Mouse (Mus musculus): ENCODE data around the gene Tmem181a. TPM values are rescaled to one million over a fixed set of nuclear protein-coding genes. Genes with fewer than 3 reads are reported as not detected.
"Not testable (repeated sequence)": the region's sequence is repeated elsewhere in the genome, so short reads cannot be mapped to it uniquely, and the experiment has no call there.

Gene Tmem181a
- total RNA-seq (2014; rRNA removed) (62.2 and 71.9 TPM in 2 replicates), polyA plus RNA-seq (2015; fragmentation: Nextera tagmentation; extraction: Ambion mirVana) (40.3 and 59.0 TPM in 2 replicates)

DNA sequence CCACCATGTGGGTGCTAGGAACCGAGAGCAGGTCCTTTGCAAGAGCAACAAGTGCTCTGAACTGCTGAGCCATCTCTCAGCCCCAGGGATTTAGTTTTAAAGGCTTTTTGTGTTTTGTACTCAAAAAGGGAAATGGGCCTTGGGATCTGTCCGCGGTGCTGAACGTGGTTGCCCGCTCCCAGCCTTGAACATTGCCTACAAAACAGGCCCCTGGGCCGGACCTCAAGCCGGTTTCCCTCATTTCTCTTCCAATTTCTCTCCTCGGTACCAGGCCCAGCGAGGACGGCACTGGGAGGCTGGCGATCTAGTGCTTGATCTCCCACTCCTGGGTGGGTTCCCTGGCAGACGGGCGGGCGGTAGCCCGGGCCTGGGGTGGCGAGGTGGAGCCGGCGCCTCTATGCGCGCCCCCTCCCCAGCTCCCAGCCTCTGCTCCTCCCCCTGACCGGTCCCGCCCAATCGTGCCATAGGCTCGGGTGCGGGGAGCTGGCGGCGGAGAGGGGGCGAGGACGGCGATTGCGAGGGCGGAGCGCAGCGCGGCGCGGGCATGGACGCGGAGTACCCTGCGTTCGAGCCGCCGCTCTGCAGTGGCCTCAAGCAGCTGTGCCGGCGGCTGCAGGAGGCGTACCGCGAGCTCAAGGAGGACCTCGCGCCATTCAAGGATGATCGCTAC, at the start of gene Tmem181a:
Gene Tmem181a, plus strand, starts transcription at position 461 of the 670 bp plus-strand sequence.
- H3K4me2 ChIP-seq (ENCODE audit: low read depth), result peak within 1 kb of the TSS; percentile 41
- peak within 1 kb of the TSS; percentile 46 for H3K9ac ChIP-seq
- H3K27ac ChIP-seq (ENCODE audit: low read depth, low read length); DNase-seq; H3K27me3 ChIP-seq (ENCODE audit: insufficient read depth, low read length); H3K4me1 ChIP-seq (ENCODE audit: insufficient read depth); H3K9me3 ChIP-seq (ENCODE audit: low read length); H3K36me3 ChIP-seq (ENCODE audit: insufficient read depth): not testable (repeated sequence)
- peak; percentile 94 for ATAC-seq
- WGBS, result under 1% methylated on average over 15 of the region's 51 CpGs
- peak within 1 kb of the TSS; percentile 30 for H3K4me3 ChIP-seq (ENCODE audit: low read depth, low read length)

DNA sequence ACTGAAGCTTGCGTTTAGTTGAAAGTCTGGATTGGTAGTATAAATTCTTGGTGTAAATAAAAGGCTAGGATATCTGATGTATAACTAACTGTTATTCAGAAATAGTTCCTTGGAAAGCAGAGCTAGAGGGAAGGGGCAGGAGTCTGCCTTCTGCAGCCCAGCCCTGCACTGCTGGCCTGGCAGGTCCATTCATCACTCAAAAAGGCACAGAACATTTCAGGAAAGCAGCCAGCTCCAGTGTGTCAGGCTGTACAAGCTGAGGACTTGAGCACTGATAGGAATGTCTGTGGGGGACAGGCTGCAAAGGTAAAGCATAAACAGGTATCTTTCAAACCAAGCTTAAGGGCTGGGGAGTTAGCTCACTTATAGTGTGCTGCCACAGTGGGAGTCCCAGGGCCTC, 44.9 kb upstream of the Tmem181a start:
- no peak overlapping the region for H3K4me3 ChIP-seq (ENCODE audit: low read depth, low read length)
- H3K27me3 ChIP-seq (ENCODE audit: insufficient read depth, low read length), result no peaks in the 10 kb centered on the region
- WGBS, result 100% methylated on average over 1 of the region's 1 CpGs
- no peak for TF ChIP-seq CTCF (IDR thresholded peaks at IDR 0.05; ENCODE audit: low read depth)
- no peak overlapping the region for H3K4me2 ChIP-seq (ENCODE audit: low read depth)
- H3K4me1 ChIP-seq (ENCODE audit: insufficient read depth), result no peaks in the 10 kb centered on the region
- ATAC-seq (no peak), DNase-seq (no peak)
- H3K9me3 ChIP-seq (ENCODE audit: low read length), result no peaks in the 10 kb centered on the region
- H3K36me3 ChIP-seq (ENCODE audit: insufficient read depth), result peaks cover 64% of the 10 kb centered on the region
- H3K9ac ChIP-seq, result no peak overlapping the region
- H3K27ac ChIP-seq (ENCODE audit: low read depth, low read length), result no peak overlapping the region

DNA sequence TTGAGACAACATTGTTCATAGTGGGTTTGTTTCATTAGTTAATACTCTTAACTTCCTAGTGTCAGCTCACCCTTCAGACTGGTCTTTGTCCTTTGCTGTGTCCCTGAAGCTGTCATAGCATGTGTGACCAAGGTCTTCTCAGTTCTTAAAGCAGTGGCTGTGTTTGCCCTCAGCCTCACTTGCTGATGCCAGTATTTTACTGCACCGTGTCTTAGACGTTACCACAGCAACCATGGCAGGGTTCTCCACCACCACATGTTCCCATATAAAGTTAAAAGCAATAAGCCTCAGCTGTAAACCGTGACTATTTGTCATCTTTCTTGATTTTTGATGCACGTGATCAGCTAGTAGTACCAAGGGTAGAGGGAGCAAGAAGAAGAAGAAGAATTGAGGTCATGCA, 41.0 kb upstream of the Tmem181a start:
- Histone ChIP-seq H3K9me3 (ENCODE audit: low read length) (no peaks in the 10 kb centered on the region), H3K36me3 (ENCODE audit: insufficient read depth) (peaks cover 49% of the 10 kb centered on the region), H3K4me3 (ENCODE audit: low read depth, low read length) (no peak overlapping the region), H3K27me3 (ENCODE audit: insufficient read depth, low read length) (no peaks in the 10 kb centered on the region), H3K9ac (no peak overlapping the region), H3K27ac (ENCODE audit: low read depth, low read length) (no peak overlapping the region), H3K4me2 (ENCODE audit: low read depth) (no peak overlapping the region), H3K4me1 (ENCODE audit: insufficient read depth) (no peaks in the 10 kb centered on the region)
- DNase-seq (no peak), ATAC-seq (no peak)
- 79% methylated on average over 4 of the region's 4 CpGs for WGBS
- no peak for TF ChIP-seq CTCF (IDR thresholded peaks at IDR 0.05; ENCODE audit: low read depth)

DNA sequence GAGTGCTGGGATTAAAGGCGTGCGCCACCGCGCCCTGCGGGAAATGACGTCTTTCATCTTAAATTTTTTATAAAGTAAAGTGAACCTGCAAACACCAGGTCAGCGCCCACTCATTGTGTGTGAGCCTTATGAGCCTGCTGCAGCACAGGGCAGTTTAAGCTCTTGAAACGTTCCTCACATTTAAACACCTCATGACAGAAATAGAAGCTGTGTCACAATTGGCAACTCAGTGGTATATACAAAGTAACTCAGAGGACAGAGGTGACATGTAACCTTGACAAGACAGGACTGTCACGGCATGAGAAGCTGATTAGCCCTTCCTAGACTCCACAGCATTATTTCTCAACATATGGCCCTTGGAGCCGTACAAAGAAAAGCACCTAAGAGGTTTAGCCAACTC, 40.1 kb upstream of the Tmem181a start:
- no peaks in the 10 kb centered on the region for H3K27me3 ChIP-seq (ENCODE audit: insufficient read depth, low read length)
- no peaks in the 10 kb centered on the region for H3K9me3 ChIP-seq (ENCODE audit: low read length)
- no peak overlapping the region for H3K27ac ChIP-seq (ENCODE audit: low read depth, low read length)
- no peak overlapping the region for H3K9ac ChIP-seq
- no peak for TF ChIP-seq CTCF (IDR thresholded peaks at IDR 0.05; ENCODE audit: low read depth)
- H3K4me3 ChIP-seq (ENCODE audit: low read depth, low read length), result no peak overlapping the region
- no peak overlapping the region for H3K4me2 ChIP-seq (ENCODE audit: low read depth)
- DNase-seq (no peak), ATAC-seq (no peak)
- H3K4me1 ChIP-seq (ENCODE audit: insufficient read depth), result no peaks in the 10 kb centered on the region
- 93% methylated on average over 10 of the region's 10 CpGs for WGBS
- H3K36me3 ChIP-seq (ENCODE audit: insufficient read depth), result peaks cover 48% of the 10 kb centered on the region

DNA sequence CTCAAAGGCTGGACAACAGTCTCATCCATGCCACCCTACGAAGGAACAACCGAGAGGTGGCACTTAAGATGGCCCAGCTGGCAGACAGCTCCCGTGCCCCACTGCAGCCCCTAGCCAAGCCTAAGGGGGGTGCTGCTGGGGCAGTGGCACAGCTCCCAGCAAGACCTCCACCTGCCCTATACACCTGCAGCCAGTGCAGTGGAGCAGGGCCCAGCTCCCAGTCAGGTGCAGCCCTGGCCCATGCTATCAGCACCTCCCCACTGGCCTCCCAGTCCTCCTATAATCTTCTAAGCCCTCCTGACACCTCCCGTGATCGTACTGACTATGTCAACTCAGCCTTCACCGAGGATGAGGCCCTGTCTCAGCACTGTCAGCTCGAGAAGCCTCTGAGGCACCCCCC, 24.0 kb upstream of the Tmem181a start:
- not testable (repeated sequence) for H3K27ac ChIP-seq (ENCODE audit: low read depth, low read length); H3K36me3 ChIP-seq (ENCODE audit: insufficient read depth); DNase-seq; H3K27me3 ChIP-seq (ENCODE audit: insufficient read depth, low read length); H3K9ac ChIP-seq; ATAC-seq; H3K4me3 ChIP-seq (ENCODE audit: low read depth, low read length); H3K4me2 ChIP-seq (ENCODE audit: low read depth); H3K4me1 ChIP-seq (ENCODE audit: insufficient read depth); H3K9me3 ChIP-seq (ENCODE audit: low read length)
- WGBS, result no CpG with 5 or more reads among the region's 7 CpGs

DNA sequence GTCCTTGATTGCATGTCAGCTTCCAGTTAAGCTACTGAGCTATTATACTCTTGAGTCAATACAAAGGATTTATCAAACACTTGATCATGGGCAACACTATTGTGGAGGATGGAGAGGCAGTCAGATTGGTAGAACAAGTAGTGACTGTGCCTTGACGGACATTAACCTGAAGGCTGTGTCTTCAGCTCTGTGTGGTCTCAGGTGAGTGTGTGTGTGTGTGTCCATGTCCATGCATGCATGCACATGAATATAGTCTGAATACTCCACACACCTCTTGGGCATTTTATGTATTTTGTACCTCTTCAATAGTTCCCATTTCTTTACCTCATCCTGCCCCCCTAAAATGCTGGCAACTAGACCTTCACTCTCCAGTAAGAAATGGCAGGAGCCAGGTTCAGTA, 5.4 kb upstream of the Tmem181a start:
- not testable (repeated sequence) for H3K4me1 ChIP-seq (ENCODE audit: insufficient read depth); H3K4me3 ChIP-seq (ENCODE audit: low read depth, low read length); H3K27me3 ChIP-seq (ENCODE audit: insufficient read depth, low read length); H3K4me2 ChIP-seq (ENCODE audit: low read depth); H3K9me3 ChIP-seq (ENCODE audit: low read length); H3K9ac ChIP-seq; ATAC-seq; DNase-seq; H3K36me3 ChIP-seq (ENCODE audit: insufficient read depth); H3K27ac ChIP-seq (ENCODE audit: low read depth, low read length)
- 89% methylated on average over 1 of the region's 1 CpGs for WGBS

DNA sequence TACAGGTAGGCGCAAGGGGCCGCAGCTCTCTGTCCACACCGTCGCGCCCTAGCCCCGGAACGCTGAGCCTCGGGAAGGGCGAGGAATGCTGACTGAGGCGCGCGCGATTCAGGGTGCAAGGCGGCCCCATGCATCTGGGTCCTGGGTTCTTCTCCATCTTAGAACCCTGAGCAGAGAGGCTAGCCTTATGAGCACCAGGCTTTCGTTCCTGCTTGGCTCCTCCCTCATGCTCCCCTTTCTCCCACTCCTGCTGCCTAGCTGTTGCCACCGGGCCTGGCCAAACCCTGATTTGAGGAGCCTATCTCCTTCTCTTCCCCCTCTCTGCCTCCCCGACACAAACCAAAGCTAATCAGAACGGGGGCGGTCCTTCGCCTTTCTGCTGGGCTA, 403 bp downstream of the Tmem181a start:
- peak; percentile 5 for DNase-seq
- not testable (repeated sequence) for H3K27me3 ChIP-seq (ENCODE audit: insufficient read depth, low read length); H3K36me3 ChIP-seq (ENCODE audit: insufficient read depth); H3K9me3 ChIP-seq (ENCODE audit: low read length); H3K27ac ChIP-seq (ENCODE audit: low read depth, low read length); H3K4me1 ChIP-seq (ENCODE audit: insufficient read depth)
- peak overlapping the region; percentile 41 for H3K4me2 ChIP-seq (ENCODE audit: low read depth)
- peak overlapping the region; percentile 46 for H3K9ac ChIP-seq
- 0% methylated on average over 11 of the region's 20 CpGs for WGBS
- ATAC-seq, result peak; percentile 80
- H3K4me3 ChIP-seq (ENCODE audit: low read depth, low read length), result peak overlapping the region; percentile 30

DNA sequence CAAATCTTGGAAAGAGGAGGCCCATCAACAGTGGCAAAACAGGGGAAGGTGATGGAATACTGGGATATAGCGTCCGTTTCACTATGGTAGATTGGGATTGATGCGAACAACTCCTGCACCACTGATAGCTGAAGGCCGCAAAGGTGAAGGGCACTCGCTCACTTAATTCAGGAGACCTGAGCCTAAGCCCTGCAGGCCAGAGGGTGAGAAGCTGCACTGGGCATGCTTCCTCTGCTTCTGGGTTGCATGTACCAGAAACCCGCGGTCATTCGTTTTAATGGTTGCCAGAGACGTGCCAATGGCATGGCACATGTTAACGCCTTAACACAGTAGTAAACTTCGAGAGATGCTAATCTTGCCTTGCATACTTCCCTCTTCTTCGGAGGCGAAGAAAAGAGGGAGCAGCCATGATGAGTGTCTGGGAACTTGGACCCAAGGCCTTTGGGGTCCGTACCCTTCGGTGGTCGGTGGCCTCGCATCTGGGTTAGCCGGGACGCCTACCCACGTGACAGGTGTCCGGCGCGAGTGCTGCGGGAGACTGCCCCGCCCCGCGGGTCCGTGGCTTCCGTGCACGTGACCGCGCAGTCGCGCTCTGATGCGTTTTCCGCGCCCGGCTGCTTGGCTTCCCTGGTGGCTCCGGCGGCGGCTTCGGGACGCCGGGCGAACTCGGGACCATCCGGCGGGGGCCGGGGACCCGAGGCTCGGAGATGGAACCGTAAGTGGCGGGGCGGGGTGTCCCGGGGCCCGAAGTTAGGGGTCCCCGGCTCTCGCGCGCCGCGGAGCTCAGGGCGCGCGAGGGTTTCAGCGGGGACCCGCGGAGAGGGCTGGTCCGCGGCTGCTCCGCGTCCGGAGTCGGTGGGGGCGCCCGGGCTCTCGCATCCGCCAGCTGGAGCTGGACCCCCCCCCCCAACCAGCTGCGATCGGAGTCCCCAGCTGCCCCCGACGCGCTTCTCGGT, 13.5 kb downstream of the Tmem181a start:
- not testable (repeated sequence) for H3K27ac ChIP-seq (ENCODE audit: low read depth, low read length); H3K9me3 ChIP-seq (ENCODE audit: low read length)
- WGBS, result under 1% methylated on average over 52 of the region's 84 CpGs

DNA sequence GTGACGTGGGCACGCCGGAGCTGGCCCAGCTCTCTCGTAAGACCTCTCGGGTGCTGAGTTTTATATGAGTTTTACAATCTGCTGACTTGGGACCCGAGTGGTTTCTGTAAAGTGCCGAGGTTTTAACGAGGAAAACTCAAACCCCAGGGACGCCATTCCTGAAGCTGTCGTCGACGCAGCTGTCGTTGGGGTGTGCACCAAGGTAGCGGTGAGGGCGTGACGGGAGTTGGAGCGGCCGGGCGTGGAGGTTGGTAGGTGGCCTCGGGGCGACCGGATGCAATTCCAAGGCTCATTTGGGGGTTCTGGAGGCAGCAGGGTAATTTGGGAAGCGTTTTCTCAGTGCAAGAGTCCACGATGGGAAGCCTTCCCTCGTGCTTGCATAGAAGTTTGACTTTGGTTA, 14.2 kb downstream of the Tmem181a start:
- peak overlapping the region; percentile 64 for H3K4me2 ChIP-seq (ENCODE audit: low read depth)
- not testable (repeated sequence) for H3K4me1 ChIP-seq (ENCODE audit: insufficient read depth); H3K27ac ChIP-seq (ENCODE audit: low read depth, low read length); H3K9me3 ChIP-seq (ENCODE audit: low read length); H3K27me3 ChIP-seq (ENCODE audit: insufficient read depth, low read length); ATAC-seq; H3K36me3 ChIP-seq (ENCODE audit: insufficient read depth)
- peak overlapping the region; percentile 57 for H3K9ac ChIP-seq
- peak; percentile 13 for DNase-seq
- 1% methylated on average over 25 of the region's 25 CpGs for WGBS
- H3K4me3 ChIP-seq (ENCODE audit: low read depth, low read length), result peak overlapping the region; percentile 43

More for the DNA sequence above, 13.5 kb downstream of the Tmem181a start:
- Histone ChIP-seq H3K4me3 (ENCODE audit: low read depth, low read length) (peak overlapping the region; percentile 43), H3K9ac (peak overlapping the region; percentile 57), H3K4me2 (ENCODE audit: low read depth) (peak overlapping the region; percentile 64)
- H3K4me1 ChIP-seq (ENCODE audit: insufficient read depth); H3K27me3 ChIP-seq (ENCODE audit: insufficient read depth, low read length); H3K36me3 ChIP-seq (ENCODE audit: insufficient read depth): not testable (repeated sequence)
- DNase-seq, result peak; percentile 45
- ATAC-seq, result peak; percentile 91

DNA sequence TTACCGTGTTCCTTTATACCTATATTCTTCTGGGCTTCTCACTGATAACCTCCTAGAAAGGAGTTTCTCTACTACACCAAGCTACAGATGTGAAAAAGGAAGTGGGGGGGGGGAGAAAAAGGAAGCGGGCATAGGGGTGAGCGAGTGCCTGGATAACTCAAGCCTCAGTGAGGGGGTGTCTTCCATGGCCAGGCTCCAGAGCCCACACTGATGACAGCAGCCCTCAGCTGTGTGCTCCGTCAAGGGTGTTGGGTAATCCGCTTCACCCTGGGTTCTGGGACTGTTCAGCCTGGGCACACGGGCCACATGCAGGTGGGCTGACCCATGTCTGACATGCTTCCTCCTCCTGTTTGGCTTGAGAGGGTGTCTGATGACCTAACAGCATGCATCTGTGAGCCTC, 15.3 kb downstream of the Tmem181a start:
- DNase-seq; H3K27ac ChIP-seq (ENCODE audit: low read depth, low read length); H3K27me3 ChIP-seq (ENCODE audit: insufficient read depth, low read length); H3K9me3 ChIP-seq (ENCODE audit: low read length); ATAC-seq; H3K4me3 ChIP-seq (ENCODE audit: low read depth, low read length); H3K4me1 ChIP-seq (ENCODE audit: insufficient read depth); H3K9ac ChIP-seq; H3K36me3 ChIP-seq (ENCODE audit: insufficient read depth); H3K4me2 ChIP-seq (ENCODE audit: low read depth): not testable (repeated sequence)
- 91% methylated on average over 6 of the region's 6 CpGs for WGBS
